Mouse (Mus musculus): ENCODE results near the gene Kbtbd4.

Kbtbd4 gene

DNA sequence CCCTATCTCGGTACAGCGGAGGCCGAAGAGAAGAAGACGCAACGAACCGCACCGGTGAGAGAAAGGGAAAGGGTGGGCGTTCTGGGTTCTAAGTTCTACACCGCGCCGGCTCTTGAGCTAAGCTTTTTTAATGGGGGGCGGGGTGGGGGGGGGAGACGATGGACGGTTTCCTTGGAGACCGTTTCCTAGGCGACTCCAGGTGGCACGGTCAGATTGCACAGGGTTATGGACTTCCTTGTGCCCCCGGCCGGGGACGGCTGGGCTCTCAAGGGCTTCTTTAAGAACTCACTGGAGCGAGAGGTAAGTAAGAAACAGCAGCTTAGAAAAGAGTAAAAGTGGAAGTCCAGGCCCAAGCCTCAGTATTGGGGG, 300 bp downstream of the Kbtbd4 start:
- no peak for DNase-seq (ENCODE audit: low read depth)

DNA sequence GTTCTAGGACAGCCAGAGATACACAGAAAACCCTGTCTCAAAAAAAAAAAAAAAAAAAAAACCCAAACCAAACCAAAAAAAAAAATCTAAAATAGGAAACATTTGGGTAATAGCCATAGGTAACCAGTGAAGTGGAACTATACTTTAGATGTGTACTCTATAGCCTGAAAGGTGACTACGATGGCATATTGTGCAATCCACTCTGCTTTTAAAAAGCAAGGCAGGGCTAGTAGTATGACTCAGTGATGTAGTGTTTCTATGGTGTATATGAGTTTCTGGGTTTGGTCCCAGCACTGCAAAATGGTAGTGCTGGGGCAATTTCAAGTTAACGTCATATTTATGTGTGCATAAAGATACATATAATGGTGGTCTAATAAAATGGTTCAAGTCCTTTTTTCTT, 2.2 kb downstream of the Kbtbd4 start:
- DNase-seq (ENCODE audit: low read depth), result peak; percentile 57

DNA sequence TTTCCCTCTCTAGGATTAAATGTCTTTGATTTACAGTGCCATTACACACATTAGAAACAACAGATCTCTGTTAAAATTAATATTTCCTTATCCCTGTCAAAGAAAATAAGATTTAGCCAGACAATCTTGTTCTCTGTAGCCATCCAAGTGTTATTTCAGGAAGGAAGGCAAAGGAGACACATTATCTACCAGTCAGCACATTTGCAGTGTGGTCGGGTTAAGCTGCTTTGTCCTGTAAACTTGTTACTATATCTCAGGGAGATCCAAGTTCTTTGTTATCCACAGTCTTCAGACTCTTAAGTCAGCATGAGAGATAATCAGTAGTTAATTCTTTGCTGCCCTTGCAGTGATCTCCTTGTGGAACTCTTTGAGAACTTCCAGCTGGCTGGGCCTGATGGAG, 6.3 kb downstream of the Kbtbd4 start:
- no peak for DNase-seq (ENCODE audit: low read depth)

DNA sequence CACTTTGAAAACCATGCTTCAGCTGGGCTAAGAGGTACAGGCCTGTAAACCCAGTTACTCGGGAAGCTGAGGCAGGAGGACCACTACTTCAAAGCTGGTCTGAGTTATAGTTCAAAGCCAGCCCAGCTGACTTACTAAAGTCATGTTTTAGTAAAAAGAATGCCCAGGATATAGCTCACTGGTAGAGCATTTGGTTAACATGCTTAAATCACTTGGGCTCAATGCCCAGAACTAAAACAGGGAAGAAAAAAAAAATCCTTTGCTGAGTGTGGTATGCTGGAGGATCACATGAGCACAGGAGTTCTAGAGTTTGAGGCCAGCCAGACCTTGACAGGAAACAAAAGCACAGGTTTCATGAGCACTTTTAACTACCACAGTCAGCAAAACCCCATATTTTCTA, 7.1 kb downstream of the Kbtbd4 start:
- no peak for DNase-seq (ENCODE audit: low read depth)

DNA sequence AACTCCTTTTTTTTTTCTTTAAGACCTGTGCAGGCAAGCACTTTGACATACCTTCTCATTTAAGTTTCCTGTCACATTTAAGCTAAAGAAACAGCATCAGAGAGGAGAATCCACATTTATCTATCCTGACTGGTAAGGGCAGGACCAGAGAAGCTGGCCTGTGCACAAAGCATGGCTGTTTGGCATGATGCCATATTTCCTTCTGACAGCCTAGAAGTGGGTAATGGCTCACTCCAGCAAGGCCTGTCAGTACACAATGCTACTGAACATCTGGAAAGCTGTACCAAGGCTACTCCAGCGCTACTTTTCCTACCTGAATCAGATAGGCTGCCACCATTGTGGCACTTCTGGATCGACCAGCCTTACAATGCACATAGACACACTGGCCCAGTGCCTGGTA, 9.1 kb downstream of the Kbtbd4 start:
- peak; percentile 36 for DNase-seq (ENCODE audit: low read depth)

DNA sequence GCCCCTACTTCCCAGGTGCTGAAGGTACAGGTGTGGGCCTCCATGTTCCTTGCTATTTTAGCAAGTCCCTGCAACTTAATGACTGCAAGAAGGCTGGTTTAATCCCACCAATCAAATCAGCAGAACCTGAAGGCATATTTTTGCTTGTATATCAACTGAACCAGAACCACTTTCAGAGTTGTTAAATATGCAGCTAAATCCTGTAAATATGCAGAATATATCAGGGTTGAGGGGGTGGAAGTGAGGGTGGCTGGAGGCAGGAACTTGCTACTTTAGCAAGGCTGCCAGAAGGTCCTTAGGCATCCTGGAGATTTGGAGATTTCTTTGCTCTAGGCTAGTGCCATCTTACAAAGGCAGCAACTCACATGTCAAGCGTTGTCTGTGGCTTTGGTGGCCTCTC, 11.0 kb downstream of the Kbtbd4 start:
- DNase-seq (ENCODE audit: low read depth), result no peak

DNA sequence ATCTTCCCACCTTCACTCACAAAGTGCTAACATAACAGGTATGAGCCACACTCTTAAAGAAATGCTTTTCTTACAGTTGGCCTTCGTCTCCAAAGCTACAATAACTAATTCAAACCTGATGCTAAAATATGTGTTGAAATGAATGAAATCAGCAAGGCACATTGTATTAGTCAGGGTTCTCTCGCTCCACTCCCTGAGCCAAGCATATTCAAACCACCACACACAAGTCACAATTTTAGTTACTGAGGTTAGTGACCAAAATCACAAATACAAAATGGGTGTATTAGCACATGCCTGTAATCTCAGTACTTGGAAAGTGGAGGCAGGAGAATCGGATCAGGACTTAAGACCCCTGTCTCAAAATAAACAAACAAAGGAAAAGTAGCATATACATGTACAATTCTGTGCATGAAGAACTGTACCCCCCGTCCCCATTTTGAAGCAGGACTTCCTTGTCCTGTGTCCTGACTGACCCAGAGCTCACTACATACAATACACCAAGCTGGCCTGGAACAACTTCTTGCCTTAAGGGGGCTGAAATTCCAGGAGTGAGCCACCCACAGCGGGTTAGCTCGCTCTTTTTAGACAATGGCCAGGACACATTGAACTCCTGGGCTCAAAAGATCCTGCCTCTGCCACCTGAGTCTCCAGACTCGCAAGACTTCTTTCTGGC, 12.2 kb downstream of the Kbtbd4 start:
- peak; percentile 70 for DNase-seq (ENCODE audit: low read depth)

DNA sequence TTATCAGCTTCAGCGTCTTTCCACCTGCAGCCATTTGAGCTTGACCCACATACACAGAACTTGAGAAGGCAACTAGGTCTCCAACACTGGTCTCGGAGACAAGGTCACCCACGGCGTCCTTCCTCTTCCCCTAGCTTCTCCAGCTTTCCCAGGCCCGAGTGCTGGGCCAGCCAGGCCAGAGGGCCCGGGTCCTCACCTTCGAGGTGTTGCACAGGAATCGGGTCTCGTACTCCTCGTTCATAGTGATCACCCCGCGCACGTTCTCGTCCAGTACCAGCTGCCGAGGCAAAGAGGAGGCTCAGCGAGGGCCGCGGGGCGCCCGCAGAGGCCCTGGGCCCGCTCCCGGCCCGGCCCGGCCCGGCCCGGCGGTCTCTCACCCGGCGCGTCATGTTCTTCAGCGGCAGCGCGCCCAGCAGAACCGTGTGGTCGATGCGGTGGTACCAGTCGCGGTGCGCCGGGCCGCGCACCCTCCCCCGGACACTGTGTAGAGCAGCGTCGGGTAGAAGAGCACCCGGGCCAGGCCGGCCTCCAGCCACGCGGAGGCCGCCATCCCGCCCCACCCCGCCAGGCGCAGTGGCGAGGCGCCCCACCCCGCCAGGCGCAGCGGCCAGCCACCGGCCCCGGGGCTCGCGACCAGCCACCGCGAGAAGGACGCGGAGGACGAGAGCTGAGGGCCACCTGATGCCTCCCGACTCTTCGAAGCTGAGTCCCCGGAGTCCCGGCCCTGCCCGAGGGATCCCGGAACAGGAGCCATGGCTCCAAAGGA, 12.9 kb downstream of the Kbtbd4 start:
- DNase-seq (ENCODE audit: low read depth), result peak; percentile 61

DNA sequence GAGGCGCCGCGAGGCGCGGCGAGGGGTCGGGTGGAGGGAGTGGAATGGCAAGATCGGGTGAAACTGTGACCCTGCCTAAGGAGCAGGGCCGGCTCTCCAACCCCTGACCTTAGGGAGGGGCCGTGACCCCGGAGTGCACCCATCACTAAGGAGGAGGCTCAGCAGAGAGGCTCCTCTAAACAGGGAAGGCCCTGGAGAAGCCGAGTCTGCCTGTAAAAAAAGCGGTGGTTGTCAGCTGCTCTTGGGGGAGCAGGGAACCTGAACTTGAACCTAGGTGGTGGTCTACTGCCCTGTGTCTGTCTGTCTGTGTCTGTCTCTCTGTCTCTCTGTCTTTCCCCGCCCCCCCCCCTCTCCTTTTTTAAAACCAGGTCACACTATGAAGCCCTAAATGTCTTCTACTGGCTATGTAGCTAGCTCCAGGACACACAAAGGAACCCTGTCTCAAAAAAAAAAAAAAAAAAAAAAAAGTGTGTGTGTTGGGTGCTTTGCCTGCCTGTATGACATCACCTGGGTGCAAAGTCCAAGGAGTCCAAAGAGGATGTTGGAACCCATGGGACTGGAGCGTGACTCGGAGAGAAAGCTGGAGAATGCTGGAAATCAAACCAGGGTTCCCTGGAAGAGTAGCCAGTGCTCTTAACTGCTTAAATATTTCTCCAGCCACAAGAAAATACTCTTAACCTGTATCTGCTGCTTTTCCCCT, 13.6 kb downstream of the Kbtbd4 start:
- peak; percentile 63 for DNase-seq (ENCODE audit: low read depth)

DNA sequence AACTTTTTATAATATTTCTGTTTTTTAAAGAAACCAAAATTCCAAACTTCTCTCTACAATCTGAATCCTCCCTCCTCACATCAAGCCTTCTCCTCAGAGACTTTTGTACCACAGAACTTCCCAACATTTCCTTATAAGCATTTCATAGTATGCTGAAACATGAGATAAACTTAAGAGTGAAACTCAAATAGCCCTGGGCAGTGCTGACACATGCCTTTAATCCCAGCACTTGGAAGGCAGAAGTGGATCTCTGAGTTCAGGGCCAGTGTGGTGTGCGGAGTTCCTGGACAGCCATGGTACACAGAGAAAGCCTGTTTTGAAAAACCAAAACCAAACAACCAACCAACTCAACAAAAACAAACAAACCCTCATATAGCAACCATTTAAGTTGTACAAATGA, 16.6 kb downstream of the Kbtbd4 start:
- no peak for DNase-seq (ENCODE audit: low read depth)

DNA sequence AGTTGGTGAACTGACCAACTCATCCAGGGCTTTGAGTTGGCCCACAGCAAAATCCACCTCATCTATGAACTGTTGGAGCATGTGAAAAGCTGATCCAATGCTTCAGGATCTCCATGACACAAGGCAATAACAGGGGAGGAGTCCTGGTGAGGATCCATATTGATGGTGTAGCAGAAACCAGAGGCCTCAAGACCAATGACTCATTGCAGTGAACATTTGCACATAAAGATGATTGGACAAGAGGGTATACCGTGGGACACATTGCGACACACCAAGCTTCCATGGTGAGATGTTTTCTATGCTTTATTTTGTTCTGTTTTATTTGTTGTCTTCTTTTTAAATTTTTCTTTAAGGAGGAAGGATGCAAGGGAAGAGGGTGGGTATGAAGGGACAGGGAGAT, 18.1 kb downstream of the Kbtbd4 start:
- DNase-seq (ENCODE audit: low read depth), result peak; percentile 68

DNA sequence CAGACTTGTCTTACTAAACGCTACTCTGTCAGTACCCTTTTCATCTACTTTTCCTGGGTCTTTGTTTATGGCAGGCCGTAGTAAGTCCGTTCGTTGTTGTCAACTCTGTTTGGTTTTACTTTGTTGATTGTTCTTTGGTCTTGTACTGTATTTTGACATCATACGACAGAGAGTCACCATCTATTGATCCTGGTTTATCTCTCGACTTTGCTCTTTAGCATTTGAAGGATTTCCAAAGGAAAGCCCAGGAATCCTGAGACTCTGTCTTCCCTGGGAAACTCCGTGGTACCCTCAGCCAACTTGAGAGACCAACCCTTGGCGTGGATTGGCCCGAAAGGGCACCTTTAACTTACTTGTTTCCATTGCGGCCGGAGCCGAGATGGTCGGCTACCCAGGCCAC, 24.0 kb downstream of the Kbtbd4 start:
- no peak for DNase-seq (ENCODE audit: low read depth)

DNA sequence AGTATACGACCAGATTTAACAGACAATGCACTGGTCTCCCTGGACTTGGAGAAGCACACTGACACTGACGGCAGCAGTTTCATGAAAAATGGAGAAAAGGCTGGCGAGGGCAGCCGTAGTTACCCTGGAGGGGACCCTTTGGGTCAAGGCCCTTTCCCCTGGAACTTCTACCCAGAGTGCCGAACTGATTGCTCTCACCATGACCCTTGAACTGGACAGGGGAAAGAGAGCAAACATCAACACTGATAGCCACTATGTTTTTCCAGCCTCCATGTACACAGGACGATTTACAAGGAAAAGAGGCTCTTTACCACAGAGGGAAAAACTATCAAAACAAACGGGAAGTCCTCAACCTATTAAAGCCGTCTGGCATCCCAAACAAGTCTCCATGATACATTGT, 27.3 kb downstream of the Kbtbd4 start:
- no peak for DNase-seq (ENCODE audit: low read depth)

DNA sequence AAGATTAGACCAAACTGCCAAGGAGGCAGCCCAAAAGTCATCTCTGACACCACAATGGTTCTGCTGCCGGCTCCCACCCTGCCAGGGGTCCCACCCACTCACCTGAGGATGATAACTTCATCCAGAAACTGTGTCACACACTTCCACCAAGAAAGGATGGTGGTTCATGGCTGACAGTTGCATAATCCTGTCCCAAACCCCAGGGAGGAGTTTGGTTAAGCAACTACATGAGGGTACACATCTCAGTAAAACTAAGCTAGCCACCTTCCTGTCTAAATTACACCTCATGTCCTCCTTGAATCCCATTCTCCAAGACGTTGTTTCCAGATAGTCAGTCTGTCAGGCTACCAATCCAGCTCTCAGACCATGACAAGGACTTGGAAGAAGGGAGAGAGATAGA, 27.7 kb downstream of the Kbtbd4 start:
- DNase-seq (ENCODE audit: low read depth), result no peak

DNA sequence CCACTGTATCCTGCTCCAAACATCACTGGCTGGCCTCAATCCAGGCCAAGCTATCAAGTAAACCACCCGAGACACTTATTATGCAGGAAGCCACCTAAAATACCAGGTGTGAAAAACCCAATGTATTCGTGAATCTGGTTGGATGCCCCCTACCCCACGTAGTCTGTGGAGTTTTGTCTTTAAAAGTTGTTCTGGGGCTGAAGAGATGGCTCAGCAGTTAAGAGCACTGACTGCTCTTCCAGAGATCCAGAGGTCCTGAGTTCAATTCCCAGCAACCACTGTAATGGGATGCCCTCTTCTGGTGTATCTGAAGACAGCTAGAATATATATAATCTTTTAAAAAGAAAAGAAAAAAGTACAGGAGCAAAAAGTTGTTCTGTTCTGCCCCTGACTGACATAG, 33.8 kb downstream of the Kbtbd4 start:
- no peak for DNase-seq (ENCODE audit: low read depth)

DNA sequence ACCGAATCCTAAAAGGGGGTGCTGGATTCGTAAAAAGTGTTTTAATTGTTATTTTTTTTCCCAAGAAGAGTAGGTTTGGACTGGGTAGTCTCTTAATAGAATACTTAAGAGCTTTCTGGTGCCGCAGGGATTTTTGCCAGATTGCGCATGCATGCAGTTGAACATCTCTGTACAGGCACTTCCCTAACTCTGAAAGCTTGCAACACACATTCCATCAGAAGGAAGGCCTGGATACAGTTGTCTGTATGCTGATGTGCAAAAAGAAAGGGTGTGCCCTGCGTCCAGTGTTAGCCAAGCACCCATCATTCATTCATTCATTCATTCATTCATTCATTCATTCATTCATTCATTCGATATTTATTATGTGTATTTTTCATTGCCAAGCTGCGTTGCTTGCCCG, 35.2 kb downstream of the Kbtbd4 start:
- peak; percentile 40 for DNase-seq (ENCODE audit: low read depth)

DNA sequence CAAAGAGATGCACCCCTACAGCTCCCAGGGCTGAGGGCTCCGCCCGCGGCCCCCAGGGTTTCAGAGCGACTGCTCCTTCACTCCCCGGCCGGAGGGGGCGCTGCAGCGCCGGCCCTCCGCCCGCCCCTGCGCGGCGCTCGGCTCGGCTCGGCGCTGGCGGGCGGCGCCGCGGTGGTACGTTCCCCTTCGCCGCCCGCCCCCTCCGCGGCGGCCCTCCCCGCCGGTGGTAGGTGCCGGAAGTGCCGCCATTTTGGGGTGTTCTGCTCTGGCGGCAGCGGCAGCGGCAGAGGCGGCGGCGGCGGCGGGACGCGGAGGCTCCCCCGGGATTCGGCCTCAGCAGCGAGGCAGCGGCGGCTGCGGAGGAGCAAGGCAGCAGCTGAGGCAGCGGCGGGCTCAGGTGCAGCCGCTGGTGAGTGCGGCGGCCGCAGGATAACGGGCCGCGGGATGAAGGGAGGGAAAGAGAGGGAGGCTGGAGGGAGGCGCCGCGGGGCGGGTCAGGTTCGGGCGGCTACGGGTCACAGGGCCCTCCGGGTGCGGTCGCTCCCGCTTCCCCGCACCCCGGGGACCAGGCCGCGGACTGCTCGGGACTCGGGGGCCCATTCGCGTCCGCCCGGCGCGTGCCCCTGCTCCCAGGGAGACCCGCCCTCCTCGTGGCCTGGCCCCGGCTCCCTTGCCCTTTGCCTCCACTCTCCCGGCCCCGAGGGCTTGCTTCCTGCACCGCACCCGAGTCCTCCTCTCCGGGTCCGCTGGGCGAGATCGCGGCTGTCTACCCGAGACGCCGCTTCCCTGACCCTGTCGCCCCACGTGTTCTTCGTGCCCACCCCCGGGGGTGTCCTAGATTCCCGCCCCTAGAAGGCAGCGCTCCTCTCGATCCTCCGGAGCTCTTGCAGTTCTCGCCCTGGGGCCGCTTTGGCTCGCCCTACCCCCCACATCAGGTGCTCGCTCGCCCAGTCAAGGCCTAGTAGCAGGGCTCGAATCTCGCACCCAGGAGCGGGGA, 36.0 kb downstream of the Kbtbd4 start, which contains the start of gene Celf1:
Celf1 (plus strand) TSS at position 150 of the 997 bp plus-strand sequence.
- peak; percentile 76 for DNase-seq (ENCODE audit: low read depth)

DNA sequence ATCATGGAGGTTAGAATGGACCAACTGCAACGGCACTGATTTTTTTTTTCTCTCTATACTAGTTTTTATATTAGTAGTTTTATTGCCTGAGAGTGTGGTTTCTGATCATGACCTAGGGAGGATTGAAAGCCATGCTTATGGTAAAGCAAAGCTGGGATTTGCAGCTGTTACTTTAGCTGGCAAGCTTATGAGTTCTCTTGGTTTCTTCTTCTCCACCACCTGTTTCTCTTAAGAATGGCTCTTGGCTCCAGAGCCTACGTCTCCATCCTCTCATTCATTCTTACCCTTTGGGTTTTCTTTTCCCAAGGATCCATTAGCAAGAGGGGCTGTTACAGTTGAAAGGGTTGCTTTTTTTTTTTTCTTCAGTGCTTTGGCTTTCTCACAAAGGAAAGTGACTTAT, 37.2 kb downstream of the Kbtbd4 start:
- DNase-seq (ENCODE audit: low read depth), result no peak

DNA sequence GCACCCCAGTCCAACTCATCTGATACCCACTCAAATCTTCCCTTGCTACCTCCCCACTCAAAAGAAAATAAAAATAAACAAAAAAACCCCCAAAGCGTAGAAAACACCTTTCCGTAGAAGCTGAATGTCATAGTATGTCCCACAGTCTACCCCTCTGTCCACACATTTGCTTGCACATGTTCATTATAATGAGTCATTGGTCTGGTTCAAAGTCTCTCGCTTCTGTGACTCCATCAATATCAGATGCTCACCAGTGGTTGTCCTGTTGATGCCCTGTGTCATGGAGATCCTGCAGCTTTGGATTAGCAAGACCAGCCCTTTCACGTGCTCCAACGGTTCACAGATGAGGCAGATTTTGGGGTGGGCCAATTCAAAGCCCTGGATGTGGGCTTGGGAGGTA, 45.6 kb downstream of the Kbtbd4 start:
- no peak for DNase-seq (ENCODE audit: low read depth)

DNA sequence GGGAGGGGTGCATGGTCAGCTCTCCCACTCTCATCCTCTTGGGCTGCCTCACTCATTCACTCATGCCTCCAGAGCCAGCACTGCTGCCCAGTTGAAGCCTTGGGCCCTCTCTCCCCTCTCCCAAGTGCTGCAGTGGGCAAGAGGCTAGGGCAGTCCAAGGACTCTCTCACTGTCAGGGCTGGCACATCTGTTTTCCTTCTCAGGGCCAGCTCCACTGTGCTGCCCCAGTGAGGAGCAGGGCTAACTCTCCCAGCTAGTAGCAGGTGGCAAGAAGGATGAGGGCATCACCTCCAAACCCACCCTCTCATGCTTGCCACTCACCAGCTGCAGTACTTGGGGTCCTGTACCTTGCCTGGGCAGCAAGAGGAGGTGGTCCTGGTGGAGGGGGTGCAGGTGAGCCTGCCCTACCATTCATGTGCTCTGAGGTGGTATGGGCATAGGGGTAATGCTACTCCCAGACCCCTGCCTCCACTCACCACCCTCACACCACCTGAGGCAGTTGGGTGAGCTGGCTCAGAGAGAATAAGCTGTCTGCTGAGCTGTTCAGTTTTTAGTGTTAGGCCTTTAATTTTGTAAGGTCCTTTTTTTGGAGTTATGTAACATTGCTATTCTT, 46.1 kb downstream of the Kbtbd4 start:
- DNase-seq (ENCODE audit: low read depth), result no peak

DNA sequence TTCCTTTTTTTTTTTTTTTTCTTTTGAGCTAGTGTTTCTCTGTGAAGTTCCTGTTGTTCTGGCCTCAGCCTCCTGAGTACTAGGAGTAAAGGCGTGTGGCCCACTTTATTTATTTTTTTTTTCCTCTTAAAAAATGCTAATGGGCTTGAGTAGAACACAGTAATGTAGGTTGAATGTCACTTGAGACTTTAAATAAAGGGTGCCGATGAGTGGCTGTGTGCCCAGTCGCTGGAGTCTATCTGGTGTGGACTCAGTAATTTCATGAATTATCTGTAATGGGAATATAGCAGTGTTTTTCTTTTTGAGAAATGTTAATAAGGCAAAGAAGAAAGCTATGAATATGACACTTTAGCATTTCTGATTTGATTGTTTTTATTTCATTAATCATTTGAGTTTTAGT, 48.9 kb downstream of the Kbtbd4 start:
- DNase-seq (ENCODE audit: low read depth), result no peak

DNA sequence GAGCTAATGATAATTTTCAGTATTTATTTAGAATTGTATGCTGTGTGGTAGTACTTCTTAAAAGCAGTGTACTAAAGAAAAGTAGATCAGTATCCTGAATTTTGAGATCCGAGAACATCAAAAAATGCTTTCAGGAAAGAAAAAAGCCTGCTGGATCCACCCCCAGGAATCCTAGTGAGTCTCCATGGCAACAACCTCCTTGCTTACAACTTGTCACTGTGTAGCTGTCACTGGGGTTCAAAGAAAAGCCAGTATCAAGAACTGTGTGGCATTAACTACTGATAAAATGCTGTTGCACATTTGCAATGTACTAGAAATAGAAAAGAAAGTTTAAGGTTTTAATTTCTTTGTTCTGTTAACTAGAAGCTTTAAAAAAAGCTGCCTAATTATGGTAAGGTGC, 51.5 kb downstream of the Kbtbd4 start:
- DNase-seq (ENCODE audit: low read depth), result no peak
